Mouse (Mus musculus): ENCODE measurements around the gene Slc2a4. TPM values are rescaled to one million over a fixed set of nuclear protein-coding genes. Genes with fewer than 3 reads are reported as not detected.
"Not testable (repeated sequence)": the region's sequence is repeated elsewhere in the genome, so short reads cannot be mapped to it uniquely, and the experiment has no call there.

Slc2a4 gene
- polyA plus RNA-seq, 1 experiment, result 139 TPM

- no peak for DNase-seq (ENCODE audit: low read depth)
Observed at GRCm38 (mm10) chr11:69939731-69940130, 8.3 kb downstream of the Slc2a4 start.

DNA sequence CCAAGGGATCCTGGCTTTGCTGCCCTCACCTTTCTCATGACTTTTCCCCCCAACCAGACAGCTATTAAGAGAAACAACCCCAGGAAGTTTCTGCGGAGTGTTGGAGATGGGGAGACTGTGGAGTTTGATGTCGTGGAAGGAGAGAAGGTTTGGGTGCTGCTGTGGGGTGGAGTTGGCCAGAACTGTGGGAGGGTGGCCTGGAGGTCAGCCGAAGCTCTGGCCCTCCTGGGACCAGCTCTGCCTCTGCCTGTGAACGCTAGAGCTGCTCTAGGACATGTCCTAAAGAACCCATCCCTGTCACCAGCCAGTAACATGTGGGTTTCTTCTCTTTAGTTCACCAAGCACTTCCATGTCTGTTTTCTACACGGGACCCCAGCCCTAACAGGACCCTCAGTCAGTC is 8.8 kb downstream of the Slc2a4 start:
- no peak for DNase-seq (ENCODE audit: low read depth)

GRCm38 (mm10) chr11:69938401-69938979 is 9.5 kb downstream of the Slc2a4 start:
- DNase-seq (ENCODE audit: low read depth), result no peak

GRCm38 (mm10) chr11:69937834-69938233 is 10.2 kb downstream of the Slc2a4 start:
- DNase-seq (ENCODE audit: low read depth), result no peak

DNA sequence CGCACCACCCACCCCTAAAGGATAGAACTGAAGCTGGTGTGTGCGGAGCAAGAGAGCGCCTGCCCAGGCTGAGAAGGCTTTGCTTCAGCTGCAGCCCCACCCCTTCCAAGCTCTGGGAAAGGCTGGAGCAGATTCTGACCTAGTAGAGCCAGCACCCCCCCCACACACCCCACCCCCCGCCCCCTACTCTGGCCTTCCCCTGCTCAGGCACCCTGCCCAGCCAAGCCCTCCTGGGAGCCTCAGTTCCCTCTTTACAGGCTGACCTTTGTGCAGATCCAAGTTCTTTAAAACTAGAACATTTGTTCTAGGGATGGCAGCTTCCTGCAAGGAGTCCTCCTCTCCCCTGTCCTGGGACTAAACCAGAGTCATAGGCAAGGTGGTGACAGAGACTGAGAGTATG is 10.6 kb downstream of the Slc2a4 start:
- DNase-seq (ENCODE audit: low read depth), result no peak

DNA sequence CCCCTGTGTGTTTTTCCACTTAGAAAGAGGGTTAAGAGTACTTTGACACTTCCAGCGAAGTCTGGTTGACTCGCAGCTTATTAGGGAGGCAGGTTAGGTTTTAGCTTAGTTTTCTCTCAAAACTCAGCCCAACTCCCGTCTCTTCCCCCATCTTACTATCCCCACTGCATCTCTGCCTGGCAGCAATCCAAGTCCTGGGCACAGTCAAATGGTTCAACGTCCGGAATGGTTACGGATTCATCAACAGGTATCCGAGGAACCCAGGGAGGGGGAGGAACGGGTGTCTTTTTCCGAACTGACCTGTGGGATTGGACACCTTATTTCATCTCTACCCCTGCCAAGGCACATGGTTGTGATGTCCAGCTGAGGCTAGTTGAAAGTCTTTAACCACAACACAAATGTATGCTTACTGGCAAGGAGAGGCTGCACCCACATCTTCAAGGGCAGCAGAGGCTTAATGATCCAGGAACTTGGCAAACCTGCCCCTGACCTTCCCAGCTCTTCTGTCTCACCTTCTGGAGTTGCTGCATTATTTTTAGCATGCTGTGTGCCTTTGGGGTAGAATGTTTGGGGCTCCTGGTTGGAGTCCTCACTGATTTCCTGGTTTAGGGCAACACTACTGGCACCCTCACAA is 11.2 kb downstream of the Slc2a4 start:
- no peak for DNase-seq (ENCODE audit: low read depth)

- no peak for DNase-seq (ENCODE audit: low read depth)
Observed at GRCm38 (mm10) chr11:69936156-69936555, 11.8 kb downstream of the Slc2a4 start.

- no peak for DNase-seq (ENCODE audit: low read depth)
Observed at GRCm38 (mm10) chr11:69935137-69935879, 12.7 kb downstream of the Slc2a4 start, which contains the start of gene Ybx2. Gene Ybx2, plus strand, starts transcription at chr11:69935796.

GRCm38 (mm10) chr11:69934681-69935080 is 13.3 kb downstream of the Slc2a4 start:
- no peak for DNase-seq (ENCODE audit: low read depth)

- DNase-seq (ENCODE audit: low read depth), result no peak
Observed at GRCm38 (mm10) chr11:69934169-69934568, 13.8 kb downstream of the Slc2a4 start.

GRCm38 (mm10) chr11:69933066-69933465 is 14.9 kb downstream of the Slc2a4 start:
- no peak for DNase-seq (ENCODE audit: low read depth)

DNA sequence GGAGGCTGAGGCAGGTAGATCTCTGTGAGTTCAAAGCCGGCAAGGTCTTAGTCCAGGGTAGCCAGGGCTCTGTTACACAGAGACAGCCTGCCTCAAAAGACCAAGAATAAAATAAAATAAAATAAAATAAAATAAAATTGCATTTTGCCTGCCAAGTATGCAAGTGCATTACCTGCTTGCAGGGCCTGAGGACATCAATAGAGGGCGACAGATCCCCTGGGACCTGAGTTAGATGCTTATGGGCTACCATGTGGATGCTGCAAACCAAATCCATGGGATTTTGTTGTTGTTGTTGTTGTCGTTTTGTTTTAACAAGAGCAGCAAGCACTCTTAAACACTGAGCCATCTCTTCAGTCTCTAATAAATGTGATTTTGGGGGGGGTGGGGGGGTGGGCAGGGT is 15.7 kb downstream of the Slc2a4 start:
- DNase-seq (ENCODE audit: low read depth), result no peak

- DNase-seq (ENCODE audit: low read depth), result no peak
Observed at GRCm38 (mm10) chr11:69931769-69932168, 16.2 kb downstream of the Slc2a4 start.

DNA sequence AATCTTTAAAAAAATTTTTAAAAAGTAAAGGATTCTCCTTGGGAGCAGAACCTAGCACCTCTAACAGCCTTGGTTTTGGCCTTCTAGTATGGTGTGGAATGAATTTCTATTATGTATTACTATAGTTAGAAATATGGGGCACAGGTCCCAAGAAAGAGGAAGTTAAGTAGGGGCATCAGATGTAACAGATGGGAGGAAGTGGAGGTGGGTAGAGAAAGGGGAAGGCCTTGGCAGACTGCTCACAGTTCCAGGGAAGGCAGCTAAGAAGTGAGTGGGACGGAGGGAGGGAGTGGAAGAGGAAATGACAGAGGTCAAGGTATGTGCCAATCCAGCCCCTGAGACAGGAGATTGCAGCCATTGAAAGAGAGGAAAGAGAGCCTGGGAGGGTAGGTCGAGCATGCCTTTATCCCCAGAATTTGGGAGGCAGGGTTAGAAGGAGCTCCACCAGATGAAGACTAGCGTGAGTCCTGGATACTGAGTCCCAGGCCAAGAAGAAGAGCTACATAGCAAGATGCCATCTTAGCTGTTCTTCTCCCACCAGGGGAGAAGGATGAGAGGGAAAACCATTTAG is 16.9 kb downstream of the Slc2a4 start:
- DNase-seq (ENCODE audit: low read depth), result no peak

GRCm38 (mm10) chr11:69930176-69930575 is 17.8 kb downstream of the Slc2a4 start:
- not testable (repeated sequence) for DNase-seq (ENCODE audit: low read depth)

GRCm38 (mm10) chr11:69929712-69930111 is 18.3 kb downstream of the Slc2a4 start:
- no peak for DNase-seq (ENCODE audit: low read depth)

DNA sequence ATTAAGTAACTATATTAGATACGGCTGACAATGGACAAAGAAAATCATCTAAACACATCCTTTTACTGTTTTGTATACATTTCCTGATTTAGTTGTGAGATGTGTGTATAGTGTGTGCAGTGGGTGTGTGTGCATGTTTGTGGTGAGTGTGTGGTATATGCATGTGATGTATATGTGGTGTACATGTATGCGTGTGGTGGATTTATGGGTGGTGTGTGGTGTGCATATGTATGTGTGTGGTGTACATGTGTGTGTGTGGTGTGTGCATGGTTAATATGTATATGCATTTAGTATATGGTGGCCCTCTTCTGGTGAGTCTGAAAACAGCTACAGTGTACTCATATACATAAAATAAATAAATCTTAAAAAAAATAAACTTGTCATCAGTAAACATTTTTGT is 20.5 kb downstream of the Slc2a4 start:
- DNase-seq (ENCODE audit: low read depth), result no peak

DNA sequence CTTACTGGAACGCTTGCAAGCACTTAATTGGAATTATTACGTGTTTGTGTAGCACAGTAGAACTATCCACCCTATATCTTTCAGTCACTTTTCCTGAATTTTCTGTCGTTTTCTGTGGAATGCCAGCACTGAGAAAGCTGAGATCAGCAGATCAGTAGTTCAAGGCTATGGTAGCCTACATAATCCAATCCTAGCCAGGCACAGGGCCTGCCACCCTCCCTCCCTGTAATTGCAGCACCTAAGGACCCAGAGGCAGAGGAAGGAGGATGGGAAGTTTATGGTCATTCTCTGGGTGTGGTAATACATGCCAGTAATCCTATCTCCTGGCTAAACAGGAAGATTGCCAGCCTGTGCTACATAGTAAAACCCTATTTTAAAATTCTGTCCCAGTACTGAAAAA is 25.2 kb downstream of the Slc2a4 start:
- DNase-seq (ENCODE audit: low read depth), result peak; percentile 63

- DNase-seq (ENCODE audit: low read depth), result peak; percentile 41
Observed at GRCm38 (mm10) chr11:69922012-69922756, 25.8 kb downstream of the Slc2a4 start.

- DNase-seq (ENCODE audit: low read depth), result peak; percentile 96
Observed at GRCm38 (mm10) chr11:69921114-69922011, 26.6 kb downstream of the Slc2a4 start, which contains the start of gene Eif5a. Gene Eif5a, minus strand, starts transcription at chr11:69921958.

Measured in gonadal fat pad, adult 2 months (tissue).